Mouse (Mus musculus) liver, postnatal 0 days (tissue): Measurements from ENCODE around the gene Kirrel3.

Experiments used
- CTCF ChIP-seq: sonication (generic); IDR thresholded peaks from 2 replicates; pipeline ENCODE4 v1.5.1; 2016; ENCODE audit warnings: antibody characterized with exemption, low read depth
- EP300 ChIP-seq: IDR thresholded peaks from 2 replicates; pipeline ENCODE4 v1.6.1; 2016; ENCODE audit warnings: antibody characterized with exemption, low read depth, mild to moderate bottlenecking

GRCm38 (mm10) chr9:34993467-34994211, 507.9 kb downstream of the Kirrel3 start:
- TF ChIP-seq EP300, result no peak
- TF ChIP-seq CTCF, result no peak
